Mouse (Mus musculus) hindbrain, embryonic 16.5 days (tissue): ENCODE measurements around the gene Gramd2. TPM values are rescaled to one million over a fixed set of nuclear protein-coding genes. Genes with fewer than 3 reads are reported as not detected.

ENCODE experiments used
- polyA plus RNA-seq: library from polyadenylated mRNA; unstranded; fragments of >200 nt; fragmentation: Nextera tagmentation; extraction: Ambion mirVana; gene quantifications from 2 replicates; pipeline ENCODE4 v1.2.1, GENCODE M21; 2015

The Gramd2 gene
- polyA plus RNA-seq, 1 experiment from 2014 or later, result 5.4 TPM

Other genes starting within 250 kb of the Gramd2 start
- gene Arih1, start 193.5 kb upstream of the Gramd2 start, polyA plus RNA-seq, result 11.0 and 15.3 TPM in 2 replicates
- 68.0 and 71.3 TPM in 2 replicates for gene Hexa, start 140.6 kb upstream of the Gramd2 start, polyA plus RNA-seq
- gene Tmem202, start 140.3 kb upstream of the Gramd2 start, polyA plus RNA-seq, result 1.1 and 1.3 TPM in 2 replicates
- gene Celf6, start 102.2 kb upstream of the Gramd2 start, polyA plus RNA-seq, result 46.6 and 52.6 TPM in 2 replicates
- 197 and 213 TPM in 2 replicates for gene Parp6, start 62.9 kb upstream of the Gramd2 start, polyA plus RNA-seq
- 1,087 and 1,130 TPM in 2 replicates for gene Pkm, start 23.8 kb upstream of the Gramd2 start, polyA plus RNA-seq
- gene Senp8, start 70.6 kb downstream of the Gramd2 start, polyA plus RNA-seq, result 10.0 and 11.2 TPM in 2 replicates
- gene Myo9a, start 70.8 kb downstream of the Gramd2 start, polyA plus RNA-seq, result 23.2 and 24.9 TPM in 2 replicates